Mouse (Mus musculus) brain, embryonic 14.5 days (tissue): ENCODE results near the gene Zfp92.

Experiments
- CTCF ChIP-seq: fragments of 200-500 bp; IDR thresholded peaks from 2 replicates; pipeline ENCODE4 v1.5.1; 2012; ENCODE audit warnings: inconsistent platforms, mild to moderate bottlenecking, moderate library complexity, borderline replicate concordance; ENCODE audit not compliant: insufficient read depth, insufficient read length; ENCODE audit errors: extremely low read depth
- POLR2A ChIP-seq: fragments of 200-500 bp; IDR thresholded peaks from 2 replicates; pipeline ENCODE4 v1.6.1; 2012; ENCODE audit warnings: mild to moderate bottlenecking, inconsistent platforms, borderline replicate concordance; ENCODE audit not compliant: poor library complexity, insufficient read depth, insufficient read length, severe bottlenecking; ENCODE audit errors: extremely low read depth

- TF ChIP-seq POLR2A (no peak), CTCF (no peak)
Observed at GRCm38 (mm10) chrX:73465483-73466186, 54.7 kb downstream of the Zfp92 start.
